Mouse (Mus musculus): ENCODE measurements around the gene Gcdh. TPM values are rescaled to one million over a fixed set of nuclear protein-coding genes. Genes with fewer than 3 reads are reported as not detected.

Gcdh gene
- polyA plus RNA-seq, 1 experiment: not detected

DNA sequence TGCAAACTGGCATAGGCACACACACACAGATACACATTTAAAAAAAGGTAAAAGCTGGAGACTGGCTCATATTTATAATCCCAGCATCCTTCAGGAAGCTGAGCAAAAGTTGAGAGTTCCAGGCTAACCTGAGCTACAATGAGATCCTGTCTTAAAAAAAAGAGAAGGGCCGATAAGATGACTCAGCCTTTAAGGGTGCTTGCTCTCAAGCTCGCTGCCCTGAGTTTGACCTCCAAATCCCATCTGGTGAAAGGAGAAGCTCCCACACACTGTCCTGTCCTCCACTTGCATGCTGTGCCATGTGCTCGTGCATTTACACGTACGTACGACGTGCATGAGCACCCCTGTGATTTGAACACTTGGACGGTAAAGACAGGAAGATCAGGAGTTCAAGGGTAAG, 13.8 kb upstream of the Gcdh start:
- 82% methylated on average over 8 of the region's 8 CpGs for WGBS
- Histone ChIP-seq H3K27ac (ENCODE audit: insufficient read depth, low read depth, low read length) (no peak overlapping the region), H3K4me3 (ENCODE audit: insufficient read depth, low read depth, low read length) (no peak overlapping the region), H3K4me1 (ENCODE audit: control insufficient read depth, insufficient read depth, low read length) (peaks cover 14% of the 10 kb centered on the region)
- TF ChIP-seq POLR2A (IDR thresholded peaks at IDR 0.05; ENCODE audit: insufficient read depth, low read depth, low read length) (no peak), CTCF (IDR thresholded peaks at IDR 0.05; ENCODE audit: insufficient read depth, low read depth, low read length) (no peak)

DNA sequence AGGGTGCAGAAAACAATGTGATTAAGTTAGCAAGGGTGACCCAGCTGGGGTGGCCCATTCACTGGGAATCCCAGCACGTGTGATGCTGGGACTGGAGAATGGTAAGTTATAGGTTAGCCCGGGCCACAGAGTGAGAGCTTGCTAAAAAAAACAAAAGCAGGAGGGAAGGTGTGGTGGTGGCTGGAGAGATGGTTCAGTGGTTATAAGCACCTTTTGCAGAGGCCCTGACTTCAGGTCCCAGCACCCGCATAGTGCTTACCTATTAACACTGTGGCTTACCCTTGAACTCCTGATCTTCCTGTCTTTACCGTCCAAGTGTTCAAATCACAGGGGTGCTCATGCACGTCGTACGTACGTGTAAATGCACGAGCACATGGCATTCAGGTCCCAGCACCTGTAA, 13.3 kb upstream of the Gcdh start:
- no peak for TF ChIP-seq POLR2A (IDR thresholded peaks at IDR 0.05; ENCODE audit: insufficient read depth, low read depth, low read length)
- TF ChIP-seq CTCF (IDR thresholded peaks at IDR 0.05; ENCODE audit: insufficient read depth, low read depth, low read length): no peak
- 95% methylated on average over 9 of the region's 9 CpGs for WGBS
- no peak overlapping the region for H3K4me3 ChIP-seq (ENCODE audit: insufficient read depth, low read depth, low read length)
- peaks cover 15% of the 10 kb centered on the region for H3K4me1 ChIP-seq (ENCODE audit: control insufficient read depth, insufficient read depth, low read length)
- H3K27ac ChIP-seq (ENCODE audit: insufficient read depth, low read depth, low read length): no peak overlapping the region

DNA sequence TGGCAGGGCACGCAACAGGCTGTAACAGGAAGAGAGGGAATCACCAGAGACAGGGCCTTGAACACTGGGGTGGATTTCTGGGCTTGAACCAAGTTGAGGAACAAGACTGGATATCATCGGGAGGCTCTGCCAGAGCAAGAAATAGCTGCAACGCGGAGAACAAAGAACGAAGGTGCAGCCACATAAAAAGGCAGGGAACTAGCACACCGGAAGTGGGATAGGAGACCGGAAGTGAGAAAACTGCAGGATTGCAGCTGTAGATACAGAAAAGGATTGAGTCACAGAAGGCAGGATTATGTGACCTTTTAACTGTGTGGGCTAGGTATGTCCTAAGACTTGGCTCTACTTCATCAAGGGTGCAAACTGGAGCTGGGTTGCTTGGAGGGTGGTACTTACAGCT, 10.6 kb upstream of the Gcdh start:
- no peak overlapping the region for H3K4me3 ChIP-seq (ENCODE audit: insufficient read depth, low read depth, low read length)
- peaks cover 14% of the 10 kb centered on the region for H3K4me1 ChIP-seq (ENCODE audit: control insufficient read depth, insufficient read depth, low read length)
- 88% methylated on average over 7 of the region's 7 CpGs for WGBS
- no peak overlapping the region for H3K27ac ChIP-seq (ENCODE audit: insufficient read depth, low read depth, low read length)
- TF ChIP-seq POLR2A (IDR thresholded peaks at IDR 0.05; ENCODE audit: insufficient read depth, low read depth, low read length): no peak
- no peak for TF ChIP-seq CTCF (IDR thresholded peaks at IDR 0.05; ENCODE audit: insufficient read depth, low read depth, low read length)

DNA sequence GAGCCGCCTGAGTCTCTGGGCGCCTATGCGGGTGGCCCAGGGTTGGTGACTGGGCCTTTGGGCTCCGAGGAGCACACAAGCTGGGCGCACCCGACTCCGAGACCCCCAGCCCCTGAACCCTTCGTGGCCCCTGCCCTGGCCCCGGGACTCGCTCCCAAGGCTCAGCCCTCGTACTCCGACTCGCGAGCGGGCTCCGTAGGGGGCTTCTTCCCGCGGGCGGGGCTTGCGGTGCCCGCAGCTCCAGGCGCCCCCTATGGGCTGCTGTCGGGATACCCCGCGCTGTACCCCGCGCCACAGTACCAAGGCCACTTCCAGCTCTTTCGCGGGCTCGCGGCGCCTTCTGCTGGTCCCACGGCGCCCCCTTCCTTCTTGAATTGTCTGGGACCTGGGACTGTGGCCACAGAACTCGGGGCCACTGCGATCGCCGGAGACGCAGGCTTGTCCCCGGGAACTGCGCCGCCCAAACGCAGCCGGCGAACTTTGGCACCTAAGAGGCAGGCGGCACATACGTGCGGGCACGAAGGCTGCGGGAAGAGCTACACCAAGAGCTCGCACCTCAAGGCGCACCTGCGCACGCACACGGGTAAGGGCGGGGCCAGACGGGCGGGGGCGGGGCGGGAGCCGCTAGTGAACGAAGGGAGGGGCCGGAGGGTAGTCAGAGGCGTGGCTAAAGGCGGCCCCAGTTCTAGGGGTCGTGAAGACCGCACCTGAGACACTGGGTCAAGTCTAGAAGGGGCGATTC, 9.4 kb upstream of the Gcdh start:
- no peak overlapping the region for H3K27ac ChIP-seq (ENCODE audit: insufficient read depth, low read depth, low read length)
- WGBS: under 1% methylated on average over 67 of the region's 68 CpGs
- peak overlapping the region; percentile 58 for H3K4me3 ChIP-seq (ENCODE audit: insufficient read depth, low read depth, low read length)
- H3K4me1 ChIP-seq (ENCODE audit: control insufficient read depth, insufficient read depth, low read length): peaks cover 3% of the 10 kb centered on the region; the same call in 1 of the 2 replicates
- TF ChIP-seq POLR2A (IDR thresholded peaks at IDR 0.05; ENCODE audit: insufficient read depth, low read depth, low read length) (no peak), CTCF (IDR thresholded peaks at IDR 0.05; ENCODE audit: insufficient read depth, low read depth, low read length) (peak; percentile 94)

DNA sequence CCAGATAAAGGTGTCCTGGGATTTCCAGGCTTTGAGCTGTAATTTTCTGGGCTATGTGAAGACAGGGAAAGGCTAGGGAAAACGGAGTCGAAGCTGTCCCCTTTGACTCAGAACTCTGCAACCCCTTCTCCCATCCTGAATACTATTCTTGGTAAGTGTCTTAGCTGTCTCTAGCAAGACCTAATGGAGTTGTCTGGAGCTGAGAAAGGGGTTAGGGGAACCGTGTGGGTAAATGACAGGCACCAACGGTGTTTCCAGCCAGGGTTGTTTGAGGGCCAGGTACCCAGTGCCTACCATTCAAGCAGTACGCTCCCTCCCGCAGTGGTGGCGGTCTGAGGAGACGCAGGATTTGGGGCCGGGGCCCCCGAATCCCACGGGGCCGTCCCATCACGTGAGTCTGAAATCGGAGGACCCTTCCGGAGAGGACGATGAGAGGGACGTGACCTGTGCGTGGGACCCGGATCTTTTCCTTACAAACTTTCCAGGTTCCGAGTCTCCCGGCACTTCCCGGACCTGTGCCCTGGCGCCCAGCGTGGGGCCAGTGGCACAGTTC, 8.7 kb upstream of the Gcdh start:
- TF ChIP-seq CTCF (IDR thresholded peaks at IDR 0.05; ENCODE audit: insufficient read depth, low read depth, low read length): no peak
- no peak for TF ChIP-seq POLR2A (IDR thresholded peaks at IDR 0.05; ENCODE audit: insufficient read depth, low read depth, low read length)
- no peak overlapping the region for H3K27ac ChIP-seq (ENCODE audit: insufficient read depth, low read depth, low read length)
- peaks cover 3% of the 10 kb centered on the region; the same call in 1 of the 2 replicates for H3K4me1 ChIP-seq (ENCODE audit: control insufficient read depth, insufficient read depth, low read length)
- H3K4me3 ChIP-seq (ENCODE audit: insufficient read depth, low read depth, low read length): peak overlapping the region; percentile 58
- WGBS: 14% methylated on average over 24 of the region's 24 CpGs

DNA sequence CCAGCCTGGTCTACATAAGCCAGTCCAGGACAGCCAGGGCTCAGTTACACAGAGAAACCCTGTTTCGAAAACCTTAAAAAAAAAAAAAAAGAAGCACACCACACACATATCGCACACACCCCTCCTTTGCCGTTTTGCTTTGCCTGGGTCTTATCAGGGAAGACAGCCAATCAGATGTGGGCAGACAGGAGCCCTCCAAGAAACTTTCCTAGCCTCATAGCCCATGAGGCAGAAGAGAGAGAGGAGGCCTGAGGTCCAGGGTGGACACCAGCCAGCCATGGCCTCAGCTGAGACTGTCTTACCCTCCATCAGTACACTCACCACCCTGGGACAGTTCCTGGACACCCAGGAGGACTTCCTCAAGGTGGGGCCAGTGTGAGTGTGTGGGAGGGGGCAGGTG, 8.0 kb upstream of the Gcdh start, which contains the start of gene Klf1:
Klf1 (plus strand) TSS at position 177 of the 400 bp plus-strand sequence.
- H3K4me1 ChIP-seq (ENCODE audit: control insufficient read depth, insufficient read depth, low read length): peaks cover 3% of the 10 kb centered on the region; the same call in 1 of the 2 replicates
- no peak within 1 kb of the TSS for H3K27ac ChIP-seq (ENCODE audit: insufficient read depth, low read depth, low read length)
- WGBS: 78% methylated on average over 3 of the region's 3 CpGs
- no peak for TF ChIP-seq POLR2A (IDR thresholded peaks at IDR 0.05; ENCODE audit: insufficient read depth, low read depth, low read length)
- no peak for TF ChIP-seq CTCF (IDR thresholded peaks at IDR 0.05; ENCODE audit: insufficient read depth, low read depth, low read length)
- peak within 1 kb of the TSS; percentile 58 for H3K4me3 ChIP-seq (ENCODE audit: insufficient read depth, low read depth, low read length)

DNA sequence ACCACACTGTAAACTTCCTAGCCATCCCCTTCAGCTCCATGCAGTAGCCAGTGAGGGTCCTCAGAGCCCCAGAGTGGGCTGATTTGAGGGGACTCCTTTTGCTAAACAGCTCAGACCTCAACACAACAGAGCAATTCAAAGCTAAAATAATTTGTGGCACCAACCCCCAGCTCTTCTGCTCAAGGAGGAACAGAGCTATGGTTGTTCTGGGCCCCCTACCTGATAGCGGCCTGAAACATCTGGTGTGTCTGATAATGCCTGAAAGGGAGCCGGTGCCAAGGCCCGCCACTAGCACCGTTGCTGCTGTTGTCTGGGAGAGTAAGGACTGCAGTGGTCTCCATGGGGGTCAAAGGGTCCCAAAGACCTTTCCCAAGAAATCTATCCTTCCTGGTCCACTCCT, 7.3 kb upstream of the Gcdh start:
- WGBS: 77% methylated on average over 4 of the region's 4 CpGs
- no peak overlapping the region for H3K27ac ChIP-seq (ENCODE audit: insufficient read depth, low read depth, low read length)
- peaks cover 3% of the 10 kb centered on the region; the same call in 1 of the 2 replicates for H3K4me1 ChIP-seq (ENCODE audit: control insufficient read depth, insufficient read depth, low read length)
- no peak for TF ChIP-seq CTCF (IDR thresholded peaks at IDR 0.05; ENCODE audit: insufficient read depth, low read depth, low read length)
- TF ChIP-seq POLR2A (IDR thresholded peaks at IDR 0.05; ENCODE audit: insufficient read depth, low read depth, low read length): no peak
- no peak overlapping the region for H3K4me3 ChIP-seq (ENCODE audit: insufficient read depth, low read depth, low read length)

DNA sequence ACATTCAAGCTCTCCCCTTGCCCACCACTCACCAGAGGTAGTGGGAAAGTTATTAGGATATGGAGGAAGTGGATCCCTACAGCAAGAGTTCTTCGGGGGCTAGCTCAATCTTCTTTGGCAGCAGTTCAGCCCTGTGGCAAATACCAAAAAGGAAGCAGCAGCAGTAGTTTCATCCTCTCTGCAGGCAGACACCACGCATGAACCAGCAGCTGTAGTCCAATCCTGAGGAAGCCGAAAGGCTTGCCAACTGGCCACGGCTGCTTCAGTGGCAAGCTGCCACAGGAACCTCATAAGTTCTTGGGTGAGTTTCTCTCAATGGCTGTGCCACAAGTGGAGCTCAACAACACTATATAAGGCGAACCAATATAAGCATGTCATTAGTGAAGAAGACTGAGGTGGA, 2.2 kb upstream of the Gcdh start:
- Histone ChIP-seq H3K4me3 (ENCODE audit: insufficient read depth, low read depth, low read length) (no peak overlapping the region), H3K4me1 (ENCODE audit: control insufficient read depth, insufficient read depth, low read length) (peaks cover 4% of the 10 kb centered on the region), H3K27ac (ENCODE audit: insufficient read depth, low read depth, low read length) (no peak overlapping the region)
- 74% methylated on average over 5 of the region's 5 CpGs for WGBS
- TF ChIP-seq POLR2A (IDR thresholded peaks at IDR 0.05; ENCODE audit: insufficient read depth, low read depth, low read length) (no peak), CTCF (IDR thresholded peaks at IDR 0.05; ENCODE audit: insufficient read depth, low read depth, low read length) (no peak)

DNA sequence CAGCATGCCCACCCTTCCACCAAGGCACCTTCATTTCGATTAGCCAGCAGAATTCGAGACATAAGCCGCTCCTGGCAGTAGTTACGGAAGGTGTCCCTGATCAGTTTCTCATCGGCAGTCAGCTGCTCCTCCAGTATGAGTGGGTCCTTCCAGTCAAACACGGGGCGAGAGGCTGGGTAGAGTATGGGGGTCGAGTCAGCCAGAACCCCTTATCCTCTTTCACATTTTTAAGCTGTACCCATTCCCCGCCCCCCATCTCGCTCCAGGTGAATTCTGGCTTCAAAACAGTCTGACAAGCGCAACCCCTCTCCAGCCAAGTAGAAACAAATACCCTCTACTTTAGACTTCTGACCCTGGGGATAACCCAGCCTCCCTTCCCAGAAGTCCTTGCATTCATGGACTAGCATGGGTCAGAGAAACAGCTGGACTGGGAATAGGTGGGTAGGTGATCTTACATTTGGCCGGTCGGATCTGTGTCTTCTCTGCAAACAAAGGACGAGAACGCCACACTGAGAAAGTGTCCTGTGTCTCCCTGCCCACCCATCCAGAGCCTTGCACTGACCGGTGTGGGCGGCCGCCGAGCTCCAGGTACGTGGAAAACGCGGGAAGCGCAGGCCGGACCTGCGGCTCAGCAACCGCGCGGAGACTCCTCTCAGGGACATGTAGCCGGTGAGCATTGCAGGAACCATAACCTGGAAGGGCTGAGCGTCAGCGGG, 570 bp downstream of the Gcdh start:
- 10% methylated on average over 31 of the region's 31 CpGs for whole genome bisulfite sequencing
- Histone ChIP-seq H3K4me1 (ENCODE audit: control insufficient read depth, insufficient read depth, low read length) (peaks cover 4% of the 10 kb centered on the region), H3K27ac (ENCODE audit: insufficient read depth, low read depth, low read length) (no peak overlapping the region), H3K4me3 (ENCODE audit: insufficient read depth, low read depth, low read length) (peak overlapping the region; percentile 89)
- TF ChIP-seq CTCF (IDR thresholded peaks at IDR 0.05; ENCODE audit: insufficient read depth, low read depth, low read length) (no peak), POLR2A (IDR thresholded peaks at IDR 0.05; ENCODE audit: insufficient read depth, low read depth, low read length) (no peak)

Measured in olfactory bulb, adult 2 months (tissue).